In genomic region chr9:37434932-37435331, GRCm38 (mm10) we compare ENCODE assay signal across 23 mouse cellular contexts. TPM values are rescaled to one million over a fixed set of nuclear protein-coding genes. Genes with fewer than 3 reads are reported as not detected.
A peak's percentile ranks its signal among the peaks of the same experiment; 100 is the strongest.
DNase-seq lines count a peak whose midpoint lies in the region; ATAC-seq and TF ChIP-seq lines count a peak whose summit lies in the region.
"Had no signal": no experiment of that assay in that cellular context is flagged by ENCODE, and none has a peak within 500 bp of the region (broad histone marks: within the 10 kb centered on the region; RNA-seq: fewer than 3 reads in every experiment).

No protein-coding gene starts in this region.

- ATAC-seq in forebrain, embryonic 11.5 days (replicated peaks; ENCODE audit: low FRiP score), result no peak
- no peak for ATAC-seq in forebrain, embryonic 15.5 days (replicated peaks)
- no peak for ATAC-seq in limb, embryonic 11.5 days (ENCODE audit: insufficient number of reproducible peaks, low FRiP score, low TSS enrichment, low read depth)
- ATAC-seq in midbrain, embryonic 15.5 days (replicated peaks), result no peak
- ATAC-seq: lung, postnatal 0 days had no signal

- H3K9me3 ChIP-seq in forebrain, embryonic 11.5 days (ENCODE audit: control insufficient read depth, low read length), result no peaks in the 10 kb centered on the region
- no peaks in the 10 kb centered on the region for H3K9me3 ChIP-seq in forebrain, embryonic 15.5 days
- no peaks in the 10 kb centered on the region for H3K9me3 ChIP-seq in limb, embryonic 11.5 days (ENCODE audit: control insufficient read depth, low read length)
- no peaks in the 10 kb centered on the region for H3K9me3 ChIP-seq in limb, embryonic 10.5 days (replicated peaks)
- no peaks in the 10 kb centered on the region for H3K9me3 ChIP-seq in midbrain, embryonic 15.5 days
- H3K9me3 ChIP-seq: hindbrain, embryonic 10.5 days had no signal

- TF ChIP-seq POLR2A in brain, embryonic 14.5 days (IDR thresholded peaks at IDR 0.05; ENCODE audit: borderline replicate concordance, extremely low read depth, insufficient read depth, insufficient read length, poor library complexity, severe bottlenecking), result no peak

- DNase-seq in forebrain, embryonic 11.5 days (ENCODE audit: low spot score), result peak; percentile 70
- DNase-seq in limb, embryonic 11.5 days (ENCODE audit: low spot score), result peak; percentile 49
- no peak for DNase-seq in limb, embryonic 10.5 days (ENCODE audit: low spot score)
- peak; percentile 75 for DNase-seq in brain, embryonic 14.5 days (ENCODE audit: low read depth)
- no peak for DNase-seq in ovary, postnatal 10 days (ENCODE audit: low spot score)
- DNase-seq in spleen, adult 12 weeks (ENCODE audit: low spot score), result no peak
- DNase-seq: adrenal gland, postnatal 25 days; cerebellum, adult 18-20 months; cerebellum, postnatal 25 days; gastrocnemius, postnatal 14 days; heart, adult 2 months; kidney, adult 8-10 months; kidney, postnatal 14 days; layer of hippocampus, postnatal 36 days; liver; thymus, adult 2 months had no signal

- 3% methylated on average over 14 of the region's 14 CpGs for WGBS in forebrain, embryonic 11.5 days
- 4% methylated on average over 14 of the region's 14 CpGs for WGBS in forebrain, embryonic 15.5 days
- WGBS in limb, embryonic 11.5 days, result under 1% methylated on average over 14 of the region's 14 CpGs
- WGBS in limb, embryonic 10.5 days, result under 1% methylated on average over 14 of the region's 14 CpGs
- 3% methylated on average over 14 of the region's 14 CpGs for WGBS in midbrain, embryonic 15.5 days

- no peak overlapping the region for H3K9ac ChIP-seq in forebrain, embryonic 11.5 days (ENCODE audit: low read length)
- H3K9ac ChIP-seq in forebrain, embryonic 15.5 days (replicated peaks), result no peak overlapping the region
- H3K9ac ChIP-seq in limb, embryonic 11.5 days (ENCODE audit: low read length), result no peak overlapping the region
- H3K9ac ChIP-seq in midbrain, embryonic 15.5 days, result no peak overlapping the region

- peaks cover 17% of the 10 kb centered on the region for H3K4me1 ChIP-seq in forebrain, embryonic 11.5 days (replicated peaks; ENCODE audit: control insufficient read depth, insufficient read depth, low read length)
- peaks cover 44% of the 10 kb centered on the region for H3K4me1 ChIP-seq in forebrain, embryonic 15.5 days
- peaks cover 6% of the 10 kb centered on the region for H3K4me1 ChIP-seq in limb, embryonic 11.5 days (ENCODE audit: control insufficient read depth, insufficient read depth, low read length)
- H3K4me1 ChIP-seq in limb, embryonic 10.5 days, result peaks cover 37% of the 10 kb centered on the region
- H3K4me1 ChIP-seq in midbrain, embryonic 15.5 days, result peaks cover 33% of the 10 kb centered on the region

- no peak overlapping the region for H3K4me2 ChIP-seq in forebrain, embryonic 11.5 days (ENCODE audit: low read depth, low read length, severe bottlenecking)
- no peak overlapping the region for H3K4me2 ChIP-seq in forebrain, embryonic 15.5 days (replicated peaks)
- H3K4me2 ChIP-seq in limb, embryonic 11.5 days (ENCODE audit: low read depth, severe bottlenecking), result no peak overlapping the region
- H3K4me2 ChIP-seq in midbrain, embryonic 15.5 days, result no peak overlapping the region

- no peak overlapping the region for H3K4me3 ChIP-seq in forebrain, embryonic 11.5 days (ENCODE audit: low read depth, low read length)
- no peak overlapping the region for H3K4me3 ChIP-seq in forebrain, embryonic 15.5 days
- no peak overlapping the region for H3K4me3 ChIP-seq in limb, embryonic 11.5 days (ENCODE audit: low read depth, low read length)
- H3K4me3 ChIP-seq in limb, embryonic 10.5 days, result no peak overlapping the region
- H3K4me3 ChIP-seq in midbrain, embryonic 15.5 days, result peak overlapping the region; percentile 5; the same call in 1 of the 2 replicates
- H3K4me3 ChIP-seq: heart, adult 2 months; hindbrain, embryonic 10.5 days; layer of hippocampus, adult 2 months had no signal

- peaks cover 52% of the 10 kb centered on the region for H3K27me3 ChIP-seq in forebrain, embryonic 11.5 days (ENCODE audit: control insufficient read depth, insufficient read depth, low read length)
- H3K27me3 ChIP-seq in forebrain, embryonic 15.5 days, result peaks cover 46% of the 10 kb centered on the region
- peaks cover 61% of the 10 kb centered on the region for H3K27me3 ChIP-seq in limb, embryonic 11.5 days (ENCODE audit: control insufficient read depth, insufficient read depth, low read length)
- H3K27me3 ChIP-seq in limb, embryonic 10.5 days (ENCODE audit: low read depth, poor library complexity, severe bottlenecking), result peaks cover 95% of the 10 kb centered on the region
- H3K27me3 ChIP-seq in midbrain, embryonic 15.5 days (replicated peaks), result peaks cover 58% of the 10 kb centered on the region

- TF ChIP-seq CTCF in brain, embryonic 14.5 days (IDR thresholded peaks at IDR 0.05; ENCODE audit: borderline replicate concordance, extremely low read depth, insufficient read depth, insufficient read length), result no peak

- no peaks in the 10 kb centered on the region for H3K36me3 ChIP-seq in forebrain, embryonic 11.5 days (ENCODE audit: control insufficient read depth, insufficient read depth, low read length)
- no peaks in the 10 kb centered on the region for H3K36me3 ChIP-seq in forebrain, embryonic 15.5 days
- H3K36me3 ChIP-seq in limb, embryonic 11.5 days (ENCODE audit: control insufficient read depth, insufficient read depth, low read length), result no peaks in the 10 kb centered on the region
- no peaks in the 10 kb centered on the region for H3K36me3 ChIP-seq in limb, embryonic 10.5 days
- H3K36me3 ChIP-seq in midbrain, embryonic 15.5 days (replicated peaks), result no peaks in the 10 kb centered on the region
- H3K36me3 ChIP-seq: hindbrain, embryonic 10.5 days had no signal

- no peak overlapping the region for H3K27ac ChIP-seq in forebrain, embryonic 11.5 days (ENCODE audit: low read depth, low read length)
- no peak overlapping the region for H3K27ac ChIP-seq in forebrain, embryonic 15.5 days (replicated peaks)
- H3K27ac ChIP-seq in limb, embryonic 11.5 days (replicated peaks; ENCODE audit: low read depth, low read length), result no peak overlapping the region
- H3K27ac ChIP-seq in limb, embryonic 10.5 days, result no peak overlapping the region
- H3K27ac ChIP-seq in midbrain, embryonic 15.5 days, result no peak overlapping the region
- H3K27ac ChIP-seq: heart, adult 2 months; hindbrain, embryonic 10.5 days; layer of hippocampus, adult 2 months had no signal

RNA-seq across cellular contexts. Expression of gene Robo3, which starts 1.9 kb away (rescaled TPM):
- 19.5 and 19.6 TPM in 2 replicates for polyA plus RNA-seq in forebrain, embryonic 11.5 days (2014; fragmentation: Nextera tagmentation; extraction: Ambion mirVana)
- polyA plus RNA-seq in forebrain, embryonic 15.5 days (2015; fragmentation: Nextera tagmentation; extraction: Ambion mirVana), result 1.6 and 3.1 TPM in 2 replicates
- polyA plus RNA-seq in limb, embryonic 11.5 days (2014; fragmentation: Nextera tagmentation; extraction: Ambion mirVana), result 0.16 and 0.33 TPM in 2 replicates
- 0.10 TPM in 1 of 2 replicates, not detected in the other for polyA plus RNA-seq in limb, embryonic 10.5 days (2016; fragmentation: Nextera tagmentation; extraction: Ambion mirVana)
- polyA plus RNA-seq in brain, embryonic 14.5 days (2012; rRNA removed), result 33.5 and 41.6 TPM in 2 replicates
- 4.8 and 10.0 TPM in 2 replicates for polyA plus RNA-seq in midbrain, embryonic 15.5 days (2015; fragmentation: Nextera tagmentation; extraction: Ambion mirVana)
- polyA plus RNA-seq: intestine, embryonic 14.5 days; stomach, embryonic 16.5 days had no signal

RNA-seq across cellular contexts. Expression of gene Robo4, which starts 33.2 kb away (rescaled TPM):
- 6.6 and 7.0 TPM in 2 replicates for polyA plus RNA-seq in forebrain, embryonic 11.5 days (2014; fragmentation: Nextera tagmentation; extraction: Ambion mirVana)
- polyA plus RNA-seq in forebrain, embryonic 15.5 days (2015; fragmentation: Nextera tagmentation; extraction: Ambion mirVana), result 3.3 and 4.2 TPM in 2 replicates
- polyA plus RNA-seq in limb, embryonic 11.5 days (2014; fragmentation: Nextera tagmentation; extraction: Ambion mirVana), result 6.6 and 9.0 TPM in 2 replicates
- polyA plus RNA-seq in limb, embryonic 10.5 days (2016; fragmentation: Nextera tagmentation; extraction: Ambion mirVana), result 9.9 and 10.3 TPM in 2 replicates
- polyA plus RNA-seq in brain, embryonic 14.5 days (2012; rRNA removed), result 4.8 and 7.2 TPM in 2 replicates
- 5.2 and 6.2 TPM in 2 replicates for polyA plus RNA-seq in midbrain, embryonic 15.5 days (2015; fragmentation: Nextera tagmentation; extraction: Ambion mirVana)

RNA-seq across cellular contexts. Expression of gene Msantd2, which starts 54.2 kb away (rescaled TPM):
- polyA plus RNA-seq in forebrain, embryonic 11.5 days (2014; fragmentation: Nextera tagmentation; extraction: Ambion mirVana), result 45.2 and 45.3 TPM in 2 replicates
- polyA plus RNA-seq in forebrain, embryonic 15.5 days (2015; fragmentation: Nextera tagmentation; extraction: Ambion mirVana), result 34.1 and 34.7 TPM in 2 replicates
- 34.1 and 35.6 TPM in 2 replicates for polyA plus RNA-seq in limb, embryonic 11.5 days (2014; fragmentation: Nextera tagmentation; extraction: Ambion mirVana)
- polyA plus RNA-seq in limb, embryonic 10.5 days (2016; fragmentation: Nextera tagmentation; extraction: Ambion mirVana), result 33.1 and 38.0 TPM in 2 replicates
- polyA plus RNA-seq in brain, embryonic 14.5 days (2012; rRNA removed), result 65.0 and 72.6 TPM in 2 replicates
- polyA plus RNA-seq in midbrain, embryonic 15.5 days (2015; fragmentation: Nextera tagmentation; extraction: Ambion mirVana), result 31.9 and 33.8 TPM in 2 replicates

Comparison
In these comparisons a context has a peak if more than half of its experiments do, and no peak if none do; other contexts are left out.
1. DNase-seq: peak in forebrain, embryonic 11.5 days (single experiment), limb, embryonic 11.5 days (single experiment) and brain, embryonic 14.5 days (single experiment); none in limb, embryonic 10.5 days (single experiment), ovary, postnatal 10 days (single experiment) and spleen, adult 12 weeks (single experiment).